Mouse (Mus musculus) liver, embryonic 15.5 days (tissue): ENCODE data around the gene Mtmr2. TPM values are rescaled to one million over a fixed set of nuclear protein-coding genes. Genes with fewer than 3 reads are reported as not detected.

Source experiments
- ATAC-seq: fragments of 200-750 bp; cut with Nextera tagmentation; 2 replicates; pipeline ENCODE4 v1.8.0; 2017; ENCODE audit warnings: moderate number of reproducible peaks, mild to moderate bottlenecking, moderate library complexity; ENCODE audit not compliant: insufficient read depth
- H3K27ac ChIP-seq: fragments of 300-500 bp; sonication (generic); replicated peaks from 2 replicates; pipeline ENCODE4 v1.5.1; 2015; ENCODE audit warnings: mild to moderate bottlenecking, inconsistent platforms
- H3K27me3 ChIP-seq: fragments of 300-500 bp; sonication (generic); 2 replicates; pipeline ENCODE4 v1.6.1; 2015; ENCODE audit warnings: mild to moderate bottlenecking, inconsistent platforms
- H3K36me3 ChIP-seq: fragments of 300-500 bp; sonication (generic); replicated peaks from 2 replicates; pipeline ENCODE4 v1.6.1; 2015; ENCODE audit warnings: moderate library complexity, mild to moderate bottlenecking, inconsistent platforms
- H3K4me1 ChIP-seq: fragments of 300-500 bp; sonication (generic); replicated peaks from 2 replicates; pipeline ENCODE4 v1.6.1; 2015; ENCODE audit warnings: inconsistent platforms
- H3K4me2 ChIP-seq: fragments of 300-500 bp; sonication (generic); 2 replicates; pipeline ENCODE4 v1.6.1; 2015; ENCODE audit warnings: moderate library complexity, mild to moderate bottlenecking, inconsistent platforms
- H3K4me3 ChIP-seq: fragments of 300-500 bp; sonication (generic); replicated peaks from 2 replicates; pipeline ENCODE4 v1.5.1; 2015; ENCODE audit warnings: mild to moderate bottlenecking, inconsistent platforms
- H3K9ac ChIP-seq: fragments of 300-500 bp; sonication (generic); 2 replicates; pipeline ENCODE4 v1.6.1; 2015; ENCODE audit warnings: moderate library complexity, mild to moderate bottlenecking, inconsistent platforms
- H3K9me3 ChIP-seq: fragments of 300-500 bp; sonication (generic); replicated peaks from 2 replicates; pipeline ENCODE4 v1.6.1; 2016; ENCODE audit warnings: inconsistent platforms
- WGBS: fragments of 180-500 bp; shearing (Covaris S2); methylation state at CpG from one replicate; pipeline ENCODE4 v1.1.7; 2015; ENCODE audit warnings: mixed read lengths; ENCODE audit not compliant: insufficient replicate concordance; 5-methylcytosine and 5-hydroxymethylcytosine counted together
- polyA plus RNA-seq: library from polyadenylated mRNA; unstranded; fragments of >200 nt; fragmentation: Nextera tagmentation; extraction: Ambion mirVana; gene quantifications from 2 replicates; pipeline ENCODE4 v1.2.1, GENCODE M21; 2015

Gene Mtmr2
- polyA plus RNA-seq, 1 experiment from 2014 or later = 19.9 TPM

- peaks cover 28% of the 10 kb centered on the region for H3K36me3 ChIP-seq
- no peak overlapping the region for H3K4me3 ChIP-seq
- no peak for ATAC-seq
- no peak overlapping the region for H3K9ac ChIP-seq
- no peak overlapping the region for H3K27ac ChIP-seq
- H3K4me2 ChIP-seq = no peak overlapping the region
- 72% methylated on average over 3 of the region's 3 CpGs for WGBS
- H3K9me3 ChIP-seq = no peaks in the 10 kb centered on the region
- H3K4me1 ChIP-seq = no peaks in the 10 kb centered on the region
- H3K27me3 ChIP-seq = no peaks in the 10 kb centered on the region
Observed at GRCm38 (mm10) chr9:13847591-13847990, 99.4 kb downstream of the Mtmr2 start.

DNA sequence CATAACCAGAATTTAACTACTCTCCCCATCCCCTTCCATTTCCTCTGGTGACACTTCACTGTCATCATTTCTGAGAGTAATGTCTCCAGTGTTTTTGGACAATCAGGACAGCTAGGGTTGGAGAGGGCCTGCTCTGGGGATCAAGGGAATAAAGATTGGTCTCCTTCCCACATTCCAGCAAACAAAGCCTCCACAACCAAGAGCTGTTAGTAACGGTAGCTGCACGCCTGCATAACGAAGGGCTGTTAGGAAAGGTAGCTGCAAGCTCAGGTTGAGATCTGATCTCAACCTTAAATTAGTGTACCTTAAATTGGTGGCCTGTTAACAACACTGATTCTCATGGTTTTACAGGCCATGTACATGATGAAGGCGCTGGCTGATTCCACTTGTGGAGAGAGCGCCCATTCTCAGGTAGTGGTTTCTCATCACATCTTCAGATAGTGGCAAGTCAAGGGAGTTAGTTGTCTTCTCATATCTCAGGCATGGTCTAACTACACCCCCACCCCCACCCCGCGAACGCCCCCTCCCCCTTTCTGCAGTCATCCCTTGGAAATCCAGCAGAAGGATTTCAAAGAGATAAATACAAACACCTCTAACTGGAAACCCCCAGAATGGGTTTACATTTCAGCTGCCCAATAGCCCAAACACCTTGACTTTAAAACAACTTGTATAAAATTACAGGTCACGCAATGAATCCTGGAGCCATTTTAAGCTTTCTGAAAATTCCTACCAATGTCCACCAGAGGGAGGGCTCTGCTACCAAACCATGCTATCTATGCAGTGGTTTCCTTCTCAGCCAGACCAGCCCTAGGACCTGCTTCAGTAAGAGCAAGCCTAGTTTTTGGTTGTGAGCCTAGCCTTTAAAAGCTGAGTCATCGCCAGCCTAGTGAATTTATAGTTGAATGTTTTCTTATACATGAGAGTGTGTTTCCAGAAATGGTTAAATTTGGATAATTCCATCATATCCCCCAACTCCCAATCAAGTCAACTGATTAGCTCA is 100.6 kb downstream of the Mtmr2 start:
- H3K36me3 ChIP-seq = peaks cover 21% of the 10 kb centered on the region
- H3K4me3 ChIP-seq = no peak overlapping the region
- no peak overlapping the region for H3K27ac ChIP-seq
- 71% methylated on average over 10 of the region's 10 CpGs for WGBS
- ATAC-seq = no peak
- H3K9me3 ChIP-seq = no peaks in the 10 kb centered on the region
- no peaks in the 10 kb centered on the region for H3K27me3 ChIP-seq
- no peaks in the 10 kb centered on the region for H3K4me1 ChIP-seq
- H3K9ac ChIP-seq = no peak overlapping the region
- H3K4me2 ChIP-seq = no peak overlapping the region

DNA sequence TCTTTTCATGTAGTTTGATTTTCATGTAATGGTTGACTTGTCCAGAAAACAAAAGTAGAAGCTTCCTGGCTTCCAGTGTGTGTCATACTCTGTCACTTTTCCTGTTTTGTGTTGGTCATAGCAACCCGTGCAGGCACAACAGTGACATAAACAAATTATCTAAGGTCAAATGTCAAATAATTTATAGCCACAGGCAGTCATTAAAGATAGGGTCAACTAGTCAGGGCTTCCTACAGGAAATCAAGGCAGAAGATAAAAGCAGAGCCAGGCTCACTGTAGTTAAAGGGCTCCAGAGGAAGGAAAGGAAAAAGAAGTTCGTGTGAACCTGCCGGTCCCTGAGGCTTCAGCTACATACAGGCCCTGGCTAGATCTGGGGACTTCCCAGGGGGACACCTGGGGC is 105.7 kb downstream of the Mtmr2 start:
- Histone ChIP-seq H3K27me3 (no peaks in the 10 kb centered on the region), H3K9me3 (no peaks in the 10 kb centered on the region), H3K4me1 (no peaks in the 10 kb centered on the region), H3K4me2 (no peak overlapping the region), H3K36me3 (no peaks in the 10 kb centered on the region), H3K27ac (no peak overlapping the region), H3K9ac (no peak overlapping the region), H3K4me3 (no peak overlapping the region)
- ATAC-seq = no peak
- 35% methylated on average over 3 of the region's 3 CpGs for WGBS

Other genes starting within 250 kb of the Mtmr2 start
- 26.1 and 31.2 TPM in 2 replicates for gene Cep57, start 78.7 kb downstream of the Mtmr2 start, polyA plus RNA-seq
- gene Fam76b, start 79.3 kb downstream of the Mtmr2 start, polyA plus RNA-seq = 8.9 and 9.7 TPM in 2 replicates